Mouse (Mus musculus): ENCODE measurements around the gene Pde4b. TPM values are rescaled to one million over a fixed set of nuclear protein-coding genes. Genes with fewer than 3 reads are reported as not detected.

Gene Pde4b
- total and polyA plus RNA-seq, 3 experiments, result 0.27 TPM; not detected in 2

- DNase-seq (ENCODE audit: low spot score), result no peak
- Histone ChIP-seq H3K4me1 (ENCODE audit: insufficient read depth, low read depth, low read length) (no peaks in the 10 kb centered on the region), H3K9me3 (replicated peaks) (peaks cover 15% of the 10 kb centered on the region), H3K27me3 (ENCODE audit: insufficient read depth, low read length) (no peaks in the 10 kb centered on the region), H3K36me3 (replicated peaks) (no peaks in the 10 kb centered on the region), H3K4me3 (ENCODE audit: low read depth, low read length) (no peak overlapping the region)
- TF ChIP-seq CTCF (IDR thresholded peaks at IDR 0.05; ENCODE audit: low read depth, low read length) (no peak), TAL1 (conservative IDR thresholded peaks at IDR 0.05; ENCODE audit: low read depth, low read length) (no peak), GATA1 (IDR thresholded peaks at IDR 0.05; ENCODE audit: borderline replicate concordance, low read length) (no peak), POLR2AphosphoS5 (IDR thresholded peaks at IDR 0.05; ENCODE audit: insufficient replicate concordance, low read depth, low read length) (no peak), GATA2 (IDR thresholded peaks at IDR 0.05; ENCODE audit: borderline replicate concordance, low read depth, low read length) (no peak)
- no peak for ATAC-seq (ENCODE audit: extremely low read depth, insufficient number of reproducible peaks, low FRiP score, poor library complexity, severe bottlenecking)
These were observed 169.0 kb downstream of the Pde4b start for GRCm38 (mm10) chr4:102256170-102256960.

GRCm38 (mm10) chr4:102260216-102260615 is 172.9 kb downstream of the Pde4b start:
- no peaks in the 10 kb centered on the region for H3K4me1 ChIP-seq (ENCODE audit: insufficient read depth, low read depth, low read length)
- TF ChIP-seq GATA1 (IDR thresholded peaks at IDR 0.05; ENCODE audit: borderline replicate concordance, low read length) (no peak), TAL1 (conservative IDR thresholded peaks at IDR 0.05; ENCODE audit: low read depth, low read length) (no peak), POLR2AphosphoS5 (IDR thresholded peaks at IDR 0.05; ENCODE audit: insufficient replicate concordance, low read depth, low read length) (no peak), GATA2 (IDR thresholded peaks at IDR 0.05; ENCODE audit: borderline replicate concordance, low read depth, low read length) (no peak), CTCF (IDR thresholded peaks at IDR 0.05; ENCODE audit: low read depth, low read length) (no peak)
- H3K27me3 ChIP-seq (ENCODE audit: insufficient read depth, low read length), result no peaks in the 10 kb centered on the region
- H3K36me3 ChIP-seq (replicated peaks), result no peaks in the 10 kb centered on the region
- H3K9me3 ChIP-seq (replicated peaks), result peaks cover 9% of the 10 kb centered on the region
- DNase-seq (ENCODE audit: low spot score) (no peak), ATAC-seq (ENCODE audit: extremely low read depth, insufficient number of reproducible peaks, low FRiP score, poor library complexity, severe bottlenecking) (no peak)
- no peak overlapping the region for H3K4me3 ChIP-seq (ENCODE audit: low read depth, low read length)

GRCm38 (mm10) chr4:102272313-102272712 is 185.0 kb downstream of the Pde4b start:
- Histone ChIP-seq H3K4me1 (ENCODE audit: insufficient read depth, low read depth, low read length) (no peaks in the 10 kb centered on the region), H3K36me3 (replicated peaks) (no peaks in the 10 kb centered on the region), H3K27me3 (ENCODE audit: insufficient read depth, low read length) (no peaks in the 10 kb centered on the region), H3K4me3 (ENCODE audit: low read depth, low read length) (no peak overlapping the region), H3K9me3 (replicated peaks) (peaks cover 10% of the 10 kb centered on the region; the same call in 1 of the 2 replicates)
- no peak for TF ChIP-seq POLR2AphosphoS5 (IDR thresholded peaks at IDR 0.05; ENCODE audit: insufficient replicate concordance, low read depth, low read length)
- TF ChIP-seq GATA2 (IDR thresholded peaks at IDR 0.05; ENCODE audit: borderline replicate concordance, low read depth, low read length), result no peak
- TF ChIP-seq CTCF (IDR thresholded peaks at IDR 0.05; ENCODE audit: low read depth, low read length), result no peak
- no peak for TF ChIP-seq GATA1 (IDR thresholded peaks at IDR 0.05; ENCODE audit: borderline replicate concordance, low read length)
- TF ChIP-seq TAL1 (conservative IDR thresholded peaks at IDR 0.05; ENCODE audit: low read depth, low read length), result no peak
- no peak for ATAC-seq (ENCODE audit: extremely low read depth, insufficient number of reproducible peaks, low FRiP score, poor library complexity, severe bottlenecking)
- no peak for DNase-seq (ENCODE audit: low spot score)

- Histone ChIP-seq H3K9me3 (replicated peaks) (peaks cover 10% of the 10 kb centered on the region; the same call in 1 of the 2 replicates), H3K4me1 (ENCODE audit: insufficient read depth, low read depth, low read length) (no peaks in the 10 kb centered on the region), H3K36me3 (replicated peaks) (no peaks in the 10 kb centered on the region), H3K4me3 (ENCODE audit: low read depth, low read length) (no peak overlapping the region), H3K27me3 (ENCODE audit: insufficient read depth, low read length) (no peaks in the 10 kb centered on the region)
- ATAC-seq (ENCODE audit: extremely low read depth, insufficient number of reproducible peaks, low FRiP score, poor library complexity, severe bottlenecking) (no peak), DNase-seq (ENCODE audit: low spot score) (no peak)
- TF ChIP-seq GATA2 (IDR thresholded peaks at IDR 0.05; ENCODE audit: borderline replicate concordance, low read depth, low read length), result no peak
- TF ChIP-seq GATA1 (IDR thresholded peaks at IDR 0.05; ENCODE audit: borderline replicate concordance, low read length), result no peak
- TF ChIP-seq TAL1 (conservative IDR thresholded peaks at IDR 0.05; ENCODE audit: low read depth, low read length), result no peak
- no peak for TF ChIP-seq POLR2AphosphoS5 (IDR thresholded peaks at IDR 0.05; ENCODE audit: insufficient replicate concordance, low read depth, low read length)
- TF ChIP-seq CTCF (IDR thresholded peaks at IDR 0.05; ENCODE audit: low read depth, low read length), result no peak
These were observed 185.4 kb downstream of the Pde4b start for GRCm38 (mm10) chr4:102272749-102273148.

- no peaks in the 10 kb centered on the region for H3K27me3 ChIP-seq (ENCODE audit: insufficient read depth, low read length)
- H3K4me3 ChIP-seq (ENCODE audit: low read depth, low read length), result no peak overlapping the region
- DNase-seq (ENCODE audit: low spot score), result no peak
- no peaks in the 10 kb centered on the region for H3K36me3 ChIP-seq (replicated peaks)
- ATAC-seq (ENCODE audit: extremely low read depth, insufficient number of reproducible peaks, low FRiP score, poor library complexity, severe bottlenecking), result no peak
- TF ChIP-seq TAL1 (conservative IDR thresholded peaks at IDR 0.05; ENCODE audit: low read depth, low read length) (no peak), POLR2AphosphoS5 (IDR thresholded peaks at IDR 0.05; ENCODE audit: insufficient replicate concordance, low read depth, low read length) (no peak), GATA1 (IDR thresholded peaks at IDR 0.05; ENCODE audit: borderline replicate concordance, low read length) (no peak)
- peaks cover 15% of the 10 kb centered on the region for H3K9me3 ChIP-seq (replicated peaks)
- no peaks in the 10 kb centered on the region for H3K4me1 ChIP-seq (ENCODE audit: insufficient read depth, low read depth, low read length)
These were observed 188.4 kb downstream of the Pde4b start for GRCm38 (mm10) chr4:102275716-102276115.

GRCm38 (mm10) chr4:102278958-102279357 is 191.6 kb downstream of the Pde4b start:
- no peak for DNase-seq (ENCODE audit: low spot score)
- Histone ChIP-seq H3K4me1 (ENCODE audit: insufficient read depth, low read depth, low read length) (no peaks in the 10 kb centered on the region), H3K9me3 (replicated peaks) (peaks cover 7% of the 10 kb centered on the region; the same call in 1 of the 2 replicates), H3K4me3 (ENCODE audit: low read depth, low read length) (no peak overlapping the region), H3K27me3 (ENCODE audit: insufficient read depth, low read length) (no peaks in the 10 kb centered on the region), H3K36me3 (replicated peaks) (no peaks in the 10 kb centered on the region)
- ATAC-seq (ENCODE audit: extremely low read depth, insufficient number of reproducible peaks, low FRiP score, poor library complexity, severe bottlenecking), result no peak
- TF ChIP-seq TAL1 (conservative IDR thresholded peaks at IDR 0.05; ENCODE audit: low read depth, low read length), result no peak
- no peak for TF ChIP-seq CTCF (IDR thresholded peaks at IDR 0.05; ENCODE audit: low read depth, low read length)
